Mouse (Mus musculus) left cerebral cortex, postnatal 10 days (tissue): ENCODE measurements at regions not wholly inside any gene's neighbourhood (a gene's known extent, or its start where the extent isn't known, plus 50 kb on each side); places are given as distances from the start of the nearest gene placed in this dataset.
"Not testable (repeated sequence)": the region's sequence is repeated elsewhere in the genome, so short reads cannot be mapped to it uniquely, and the experiment has no call there.

Experiments
- DNase-seq, 2 experiments: peaks; one replicate each; pipeline ENCODE4 v3.0.0; 2021 to 2022; ENCODE audit warnings: low spot score in 2 of 2, mixed read lengths in 1 of 2; ENCODE audit errors: extremely low spot score in 1 of 2
- intact Hi-C: fragments of 180-260 bp; cut with DNase I; formaldehyde crosslinking; loops from one replicate; pipeline ENCODE4 v1.15.1; 2025

DNA sequence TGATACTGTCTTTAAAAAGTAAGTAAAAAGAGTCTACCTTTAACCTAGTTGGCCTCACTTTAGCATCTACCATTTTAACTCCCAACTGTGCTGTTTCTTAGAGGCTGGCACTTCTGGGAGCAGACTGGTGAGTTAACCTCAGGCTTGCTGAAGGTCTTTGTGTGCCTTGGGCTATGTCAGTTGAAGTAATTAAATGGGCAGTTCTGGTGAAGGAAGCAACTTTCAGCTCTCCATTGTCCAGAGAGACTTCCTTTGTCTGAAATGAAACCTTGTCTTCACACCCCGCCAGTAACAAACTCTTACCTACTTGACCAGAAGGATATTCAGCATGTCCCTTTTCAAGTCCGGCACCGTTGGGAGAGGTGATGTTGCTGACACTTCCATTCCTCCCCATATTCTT is 55.5 kb downstream of the Zfp281 start:
- intact Hi-C loops = no loop called here
- DNase-seq = no peak

DNA sequence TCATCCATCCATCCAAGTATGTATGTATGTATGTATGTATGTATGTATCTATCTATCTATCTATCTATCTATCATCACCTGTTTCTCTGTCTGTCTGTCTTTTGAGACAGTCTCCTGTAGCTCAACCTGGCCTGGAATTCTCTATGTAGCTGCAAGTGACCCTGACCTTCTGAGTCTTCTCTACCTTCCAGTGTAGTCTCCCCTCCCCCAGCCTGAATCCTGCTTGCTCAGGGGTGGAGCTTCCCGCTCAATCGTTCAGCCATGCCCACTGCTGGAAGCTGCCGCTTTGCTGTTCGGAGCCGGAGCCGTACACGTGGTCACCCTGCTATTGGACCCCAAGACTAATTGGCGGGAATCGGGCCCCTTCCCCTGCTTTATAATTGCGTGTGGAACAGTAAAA is 57.6 kb downstream of the Zfp281 start:
- DNase-seq, intact Hi-C loops: not testable (repeated sequence)

DNA sequence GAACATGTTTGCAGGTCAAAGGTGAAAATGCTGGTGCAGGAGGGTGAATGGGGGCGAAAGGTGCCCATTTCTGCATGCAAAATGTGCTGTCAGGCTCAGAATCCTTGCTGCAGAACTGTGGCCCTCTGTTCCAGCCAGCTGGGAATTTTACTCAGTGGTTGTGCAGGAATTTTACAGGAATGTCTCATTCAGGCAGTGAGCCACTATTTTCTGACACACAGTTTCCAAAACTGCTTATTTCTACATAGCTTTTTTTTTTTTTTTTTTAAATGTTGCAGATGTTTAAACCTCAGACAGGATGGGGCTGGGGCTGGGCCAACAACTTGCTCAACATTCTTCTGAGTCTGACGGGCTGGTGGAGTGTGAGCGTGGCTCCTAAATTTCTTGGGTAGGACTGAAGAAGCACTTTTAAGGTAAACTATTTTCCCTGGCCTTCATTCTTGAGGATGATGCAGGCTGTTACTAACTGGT is 58.4 kb downstream of the Zfp281 start:
- peak in 1 of 2 experiments; percentile 79 for DNase-seq
- intact Hi-C loops = no loop called here

DNA sequence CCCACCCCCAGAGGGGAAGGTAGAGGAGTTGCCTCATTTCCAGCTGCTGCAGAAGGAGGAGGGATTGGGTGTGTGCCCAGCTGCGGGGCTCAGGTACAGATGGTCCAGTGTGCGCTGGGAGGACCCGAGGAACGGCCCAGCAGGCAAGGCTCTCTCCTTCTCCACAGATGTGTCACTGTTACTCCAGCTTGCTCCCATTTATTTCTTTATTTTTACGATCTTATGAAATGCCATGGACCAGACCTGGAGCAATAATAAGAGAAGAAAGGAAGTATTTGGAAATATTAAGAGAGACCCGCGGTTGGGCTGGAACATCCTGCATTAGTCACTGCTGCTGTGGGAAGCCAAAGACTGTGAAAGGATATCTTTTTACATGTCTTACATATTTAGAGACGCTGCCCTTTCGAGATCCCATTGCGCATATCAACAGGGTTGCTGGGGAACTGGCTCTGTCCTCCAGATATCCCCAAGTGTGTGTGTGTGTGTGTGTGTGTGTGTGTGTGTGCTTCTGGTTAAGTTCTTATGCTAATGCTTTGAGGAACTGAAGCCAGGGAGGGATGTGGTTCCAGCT is 58.9 kb downstream of the Zfp281 start:
- DNase-seq = peak in 1 of 2 experiments; percentile 47
- intact Hi-C loops = no loop called here

DNA sequence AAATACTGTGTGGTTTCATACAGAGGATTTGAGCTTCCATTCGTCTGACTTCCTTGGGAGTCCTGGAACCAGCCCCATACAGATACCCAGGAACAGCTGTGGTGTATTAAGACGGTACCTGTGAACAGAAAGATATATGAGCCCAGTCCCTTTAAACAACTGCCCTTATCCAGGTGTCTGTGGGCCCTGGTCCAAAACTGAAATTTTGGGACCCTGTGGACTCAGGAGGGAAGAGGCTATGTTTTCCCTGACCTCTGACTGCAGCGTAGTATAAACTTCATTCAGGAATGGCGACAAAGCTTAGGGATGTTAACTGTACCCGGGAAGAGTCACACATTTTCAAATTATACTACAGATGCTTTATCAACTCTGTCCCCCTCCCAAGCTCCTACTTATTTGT is 59.8 kb downstream of the Zfp281 start:
- no peak for DNase-seq
- intact Hi-C loops = no loop called here

DNA sequence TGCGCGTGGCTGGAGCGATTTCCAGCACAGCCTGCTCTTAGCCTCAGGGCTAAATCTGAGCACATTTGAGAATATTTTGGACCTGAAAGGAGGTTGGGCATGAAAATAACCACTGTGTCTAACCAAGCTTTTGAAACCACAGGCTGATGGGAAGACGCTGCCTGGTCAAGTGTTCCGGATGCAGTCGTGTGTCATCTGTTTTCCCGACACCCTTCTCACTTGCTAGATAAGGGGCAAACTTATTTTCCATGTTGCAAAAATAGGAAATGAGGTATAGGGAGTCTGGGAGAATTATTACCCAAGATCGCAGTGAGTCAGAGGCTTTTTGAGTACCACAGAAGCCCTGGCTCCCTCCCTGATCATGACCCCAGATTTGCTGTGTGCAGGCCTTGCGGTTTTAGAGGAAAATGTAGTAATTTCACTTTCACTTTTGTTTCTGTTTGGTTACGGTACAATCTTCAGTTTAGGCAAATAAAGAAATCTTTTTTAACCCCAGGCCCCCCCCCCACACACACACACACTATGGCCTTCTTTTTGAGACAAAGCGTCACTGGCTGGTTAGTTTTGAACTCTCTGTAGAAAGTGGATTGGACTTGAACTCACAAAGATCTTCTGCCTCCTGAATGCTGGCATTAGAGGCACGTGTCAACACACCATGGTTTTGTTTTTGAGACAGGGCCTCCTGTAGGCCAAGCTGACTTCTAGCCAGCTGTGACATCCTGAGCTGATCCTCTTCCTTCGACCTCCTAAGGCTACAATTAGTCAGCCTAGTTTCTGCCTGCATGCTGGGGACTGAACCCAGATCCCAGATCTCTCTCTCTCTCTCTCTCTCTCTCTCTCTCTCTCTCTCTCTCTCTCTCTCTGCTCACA is 60.7 kb downstream of the Zfp281 start:
- DNase-seq = no peak
- intact Hi-C loops = no loop called here

DNA sequence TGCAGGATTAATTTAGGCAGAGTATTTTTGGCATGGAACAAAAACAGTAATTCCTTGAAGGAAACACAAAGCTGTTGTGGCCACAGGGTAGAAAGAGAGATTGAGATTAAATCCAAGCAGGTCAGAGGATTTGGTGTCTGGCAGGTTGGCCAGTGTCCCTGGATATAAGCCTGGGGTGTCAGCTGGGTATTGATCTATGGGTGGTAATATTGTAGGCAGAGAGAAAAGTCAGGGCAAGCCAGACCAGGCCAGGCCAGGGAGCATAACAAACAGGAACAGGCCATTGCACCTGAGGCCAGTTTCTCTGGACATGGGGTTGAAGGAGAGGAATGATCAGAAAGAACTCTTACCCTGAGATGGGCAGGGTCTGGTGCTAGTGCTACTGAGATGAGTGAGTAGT is 61.8 kb downstream of the Zfp281 start:
- DNase-seq = no peak
- intact Hi-C loops = no loop called here

DNA sequence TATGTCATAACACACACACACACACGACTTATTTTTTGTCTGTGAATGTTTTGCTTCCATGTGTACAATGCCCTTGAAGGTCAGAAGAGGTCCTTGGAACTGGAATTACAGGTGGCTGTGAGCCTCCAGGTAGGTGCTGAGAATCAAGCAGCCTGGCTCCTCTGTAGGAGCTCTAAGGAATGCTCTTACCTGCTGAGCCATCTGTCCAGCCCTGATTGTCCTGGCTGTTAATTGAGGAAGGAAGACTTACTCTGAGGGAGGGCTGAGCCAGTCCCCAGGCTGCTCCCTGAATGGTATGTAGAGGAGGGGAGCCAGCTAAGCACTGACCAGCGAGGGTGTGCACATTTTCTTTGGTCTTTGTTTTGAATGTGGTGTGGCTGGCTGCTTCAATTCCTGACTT is 65.4 kb downstream of the Zfp281 start:
- intact Hi-C loops = no loop called here
- DNase-seq = no peak

DNA sequence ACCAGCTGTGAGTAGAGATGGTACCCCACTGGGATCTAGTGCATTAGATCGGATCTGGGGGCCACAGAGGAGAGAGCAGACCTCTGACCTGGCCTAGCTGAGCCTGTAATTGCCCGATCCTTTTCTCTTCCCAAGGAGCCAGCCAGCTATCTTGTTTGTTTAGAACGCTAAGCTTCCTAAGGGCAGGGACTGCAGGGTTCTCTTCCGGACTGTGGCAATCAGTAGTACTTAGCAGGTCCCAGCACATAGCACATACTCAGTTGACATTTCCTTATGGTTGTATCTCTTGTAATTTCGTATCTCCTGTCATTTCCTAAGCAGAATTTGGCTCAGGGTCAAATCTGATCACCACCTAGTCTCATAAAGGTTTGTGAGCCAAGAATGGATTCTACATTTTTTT is 68.7 kb downstream of the Zfp281 start:
- DNase-seq = no peak
- intact Hi-C loops = no loop called here

DNA sequence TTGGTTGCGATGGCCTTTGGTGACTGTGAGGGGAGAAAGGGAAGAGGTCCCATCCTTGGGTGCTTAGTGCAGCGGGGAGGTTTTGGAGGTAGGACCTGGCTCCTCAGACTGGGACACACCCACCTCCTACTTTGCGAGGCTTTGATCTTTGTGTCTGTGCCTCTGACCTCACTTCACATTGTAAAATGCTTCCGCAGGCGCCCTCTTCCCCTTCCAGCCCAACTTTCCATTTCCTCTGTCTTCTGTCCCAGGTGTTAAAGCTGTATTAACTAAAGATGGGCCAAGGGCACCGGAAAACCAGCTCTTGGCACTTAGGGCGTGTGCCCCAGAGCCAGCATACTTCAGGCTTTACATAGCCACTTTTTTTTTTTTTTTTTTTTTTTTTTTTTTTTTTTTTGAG is 70.3 kb downstream of the Zfp281 start:
- intact Hi-C loops = no loop called here

DNA sequence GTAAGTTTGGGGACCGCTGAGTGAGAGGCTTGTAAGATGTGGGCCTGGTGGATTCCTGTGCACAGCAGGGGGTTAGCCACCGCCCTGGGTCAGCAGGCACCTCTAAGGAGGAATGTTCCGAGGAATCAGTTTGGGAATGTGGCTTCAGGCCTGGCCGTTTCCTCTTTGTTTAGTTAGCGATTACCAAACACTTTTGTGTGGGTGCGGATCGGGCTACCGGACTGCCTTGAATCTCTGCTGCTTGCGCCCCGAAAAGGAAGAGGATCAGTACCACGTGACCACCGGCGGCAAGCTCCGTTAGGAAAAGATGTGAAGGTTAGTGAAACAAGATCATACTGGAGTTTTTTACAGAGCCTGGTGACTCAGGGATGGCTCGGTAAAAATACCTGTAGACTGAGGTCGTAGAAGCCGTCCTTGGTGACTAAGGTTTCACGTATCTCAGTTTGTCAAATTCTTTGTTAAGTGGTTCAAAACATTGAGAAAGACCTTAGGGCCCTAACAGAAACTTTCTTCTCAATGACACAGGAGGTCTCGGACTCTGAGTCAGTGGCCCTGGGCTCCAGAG is 71.5 kb downstream of the Zfp281 start:
- peak in 1 of 2 experiments; percentile 50 for DNase-seq
- intact Hi-C loops = no loop called here

More for the DNA sequence above, 70.3 kb downstream of the Zfp281 start:
- DNase-seq = no peak

DNA sequence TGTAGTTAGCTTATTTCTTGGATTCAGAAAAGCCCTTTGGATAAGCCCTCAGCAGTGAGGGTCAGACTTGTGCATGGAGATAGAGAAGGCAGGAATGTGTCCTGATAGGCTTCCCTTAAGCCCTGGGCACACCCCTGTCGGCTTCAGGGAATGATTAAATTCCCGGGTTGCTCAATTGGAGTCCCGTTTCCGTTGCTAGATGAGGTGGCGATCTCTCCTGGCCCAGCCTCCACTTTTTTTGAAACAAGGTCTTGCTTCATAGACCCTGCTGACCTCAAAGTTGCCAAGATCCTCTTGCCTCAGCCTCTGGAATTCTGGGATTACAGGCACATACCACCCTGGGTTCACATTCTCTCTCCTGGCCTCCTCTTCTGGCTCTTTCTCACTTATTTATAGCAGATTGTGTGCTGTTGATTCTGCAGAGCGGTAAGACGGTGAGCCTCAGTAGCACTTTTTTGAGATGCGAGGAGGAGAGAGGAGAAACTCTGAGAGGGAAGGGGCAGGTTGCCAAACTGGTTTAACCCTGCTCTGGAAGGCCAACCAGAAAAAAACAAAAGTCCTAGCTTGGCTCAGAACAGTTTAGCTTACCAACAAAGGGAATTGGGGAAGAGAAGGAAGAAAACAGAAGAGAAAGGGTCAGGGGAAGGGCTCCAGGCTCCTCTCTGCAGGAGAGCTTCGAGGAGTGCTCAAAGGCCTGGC is 73.9 kb downstream of the Zfp281 start:
- intact Hi-C loops = no loop called here
- no peak for DNase-seq

DNA sequence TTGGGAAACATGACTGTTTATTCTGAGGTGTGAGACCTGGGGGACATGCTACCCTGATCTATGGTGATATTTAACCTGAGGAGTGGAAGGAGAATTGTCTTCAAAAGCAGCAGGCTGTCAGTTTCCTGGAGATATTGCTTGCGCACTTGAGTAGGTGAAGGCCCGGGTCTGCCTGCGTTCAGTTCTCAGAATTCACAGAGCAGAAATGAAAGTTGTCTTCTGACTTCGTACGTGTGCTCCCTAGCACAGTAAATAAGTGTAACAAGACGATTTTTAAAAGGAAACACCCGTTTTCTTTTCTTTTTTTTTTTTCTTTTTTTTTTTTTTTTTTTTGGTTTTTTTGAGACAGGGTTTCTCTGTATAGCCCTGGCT is 74.4 kb downstream of the Zfp281 start:
- intact Hi-C loops = no loop called here
- no peak for DNase-seq

DNA sequence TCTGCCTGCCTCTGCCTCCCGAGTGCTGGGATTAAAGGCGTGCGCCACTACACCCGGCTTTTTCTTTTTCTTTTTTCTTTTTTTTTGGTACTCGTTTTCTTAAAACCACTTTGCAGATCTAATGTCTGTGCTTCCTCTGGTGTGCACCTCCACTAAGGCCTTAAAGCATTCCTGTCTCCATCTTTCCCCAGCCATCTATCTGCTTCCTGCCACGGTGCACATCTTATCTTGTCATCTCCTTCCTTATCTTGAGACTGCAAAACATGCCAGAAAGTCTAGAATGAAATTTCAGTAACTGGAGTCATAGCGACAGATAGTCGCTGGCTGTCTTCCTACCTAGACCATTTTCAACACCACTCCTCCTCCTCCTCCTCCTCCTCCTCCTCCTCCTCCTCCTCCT is 74.9 kb downstream of the Zfp281 start:
- DNase-seq = no peak
- intact Hi-C loops = no loop called here

DNA sequence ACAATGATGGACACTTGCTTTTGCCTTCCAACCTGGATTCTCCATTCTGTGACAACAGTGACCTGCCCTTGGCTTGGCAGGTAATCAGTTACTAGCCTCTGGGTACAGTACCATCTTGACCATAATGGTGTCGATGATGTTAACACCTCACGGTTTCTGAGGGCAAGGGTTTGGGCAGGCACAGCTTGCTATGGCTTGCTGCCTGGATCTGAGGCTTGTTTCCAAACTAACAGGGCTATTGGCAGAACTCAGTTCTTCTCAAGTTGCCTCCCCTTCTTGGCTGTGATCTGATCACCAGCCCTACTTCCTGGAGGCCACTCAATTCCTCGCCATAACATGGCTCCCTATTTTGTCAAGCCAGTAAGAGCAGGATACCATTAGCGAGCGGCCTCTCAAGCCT is 79.4 kb downstream of the Zfp281 start:
- intact Hi-C loops = no loop called here
- no peak for DNase-seq

DNA sequence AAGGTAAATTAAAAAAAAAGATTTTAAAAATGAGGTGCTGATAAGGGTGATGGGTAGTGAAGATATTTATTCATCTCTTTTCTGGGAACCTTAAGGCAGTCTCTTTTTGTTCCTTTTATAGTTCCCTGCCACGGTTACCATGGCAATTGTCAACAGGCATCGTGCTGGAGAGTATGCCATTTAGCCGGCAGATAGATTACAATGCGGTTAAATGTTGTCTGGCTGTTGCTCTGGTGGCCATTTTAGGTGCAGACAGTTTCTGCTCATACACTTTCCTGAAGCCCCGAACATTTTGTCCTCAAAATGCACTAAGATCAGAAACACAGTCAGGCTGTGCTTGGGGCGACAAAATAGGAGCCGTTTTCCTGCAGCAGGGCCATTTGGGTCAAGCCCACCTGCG is 81.8 kb downstream of the Zfp281 start:
- peak; percentile 26 to 64 for DNase-seq
- intact Hi-C loops = no loop called here

DNA sequence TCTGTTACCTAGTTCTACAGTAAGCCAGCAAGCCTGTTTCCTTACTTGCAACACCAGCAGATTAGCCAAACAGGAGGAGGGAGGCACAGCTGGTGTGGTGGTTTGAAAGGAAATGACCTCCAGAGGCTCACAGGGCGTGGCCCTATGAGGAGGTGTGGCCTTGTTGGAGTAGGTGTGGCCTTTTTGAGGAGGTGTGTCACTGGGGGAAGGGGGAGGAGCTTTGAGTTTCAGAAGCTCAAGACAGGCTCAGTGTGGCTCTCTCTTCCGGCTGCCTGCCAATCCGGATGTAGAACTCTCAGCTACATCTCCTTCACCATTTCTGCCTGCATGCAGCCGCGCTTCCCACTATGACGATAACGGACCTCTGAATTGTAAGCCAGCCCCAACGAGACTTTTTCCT is 82.7 kb downstream of the Zfp281 start:
- peak in 1 of 2 experiments; percentile 43 for DNase-seq
- intact Hi-C loops = no loop called here

DNA sequence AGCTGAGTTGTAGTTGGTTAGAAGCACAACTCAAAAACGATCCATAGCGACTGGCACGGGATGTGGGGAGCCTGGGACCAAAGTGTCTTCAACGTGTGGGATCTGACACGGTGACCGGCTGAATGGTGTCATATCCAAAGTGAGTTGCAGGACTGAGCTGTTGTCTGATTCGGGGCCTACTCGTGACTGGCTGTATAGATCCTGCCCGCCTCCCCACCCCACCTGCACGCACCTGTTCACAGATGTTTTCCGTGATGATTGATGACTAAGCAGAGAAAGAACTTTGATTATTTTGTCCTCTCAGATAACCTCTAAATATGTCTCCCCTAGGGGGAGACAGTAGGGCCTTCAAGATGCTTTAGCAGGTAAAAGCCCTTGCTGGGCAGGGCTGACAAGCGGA is 83.2 kb downstream of the Zfp281 start:
- intact Hi-C loops = no loop called here

DNA sequence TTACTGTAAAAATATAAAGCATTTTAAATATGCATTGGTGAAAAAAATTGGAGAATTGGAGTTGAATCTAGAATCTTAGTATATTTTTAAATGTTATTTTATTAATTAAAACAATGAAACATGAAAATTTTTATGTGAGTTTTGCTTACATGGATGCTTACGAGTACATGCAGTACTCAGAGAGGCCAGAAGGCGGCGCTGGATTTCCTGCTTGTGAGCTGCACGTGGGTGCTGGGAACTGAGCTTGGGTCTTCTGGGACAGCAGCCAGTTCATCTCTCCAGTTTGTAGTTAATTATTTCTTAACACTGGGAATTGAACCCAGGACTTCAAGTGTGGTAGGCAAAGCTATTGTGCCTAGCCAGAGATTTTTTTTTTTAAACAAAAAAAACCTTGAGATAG is 85.5 kb downstream of the Zfp281 start:
- no peak for DNase-seq

More for the DNA sequence above, 83.2 kb downstream of the Zfp281 start:
- DNase-seq = no peak

DNA sequence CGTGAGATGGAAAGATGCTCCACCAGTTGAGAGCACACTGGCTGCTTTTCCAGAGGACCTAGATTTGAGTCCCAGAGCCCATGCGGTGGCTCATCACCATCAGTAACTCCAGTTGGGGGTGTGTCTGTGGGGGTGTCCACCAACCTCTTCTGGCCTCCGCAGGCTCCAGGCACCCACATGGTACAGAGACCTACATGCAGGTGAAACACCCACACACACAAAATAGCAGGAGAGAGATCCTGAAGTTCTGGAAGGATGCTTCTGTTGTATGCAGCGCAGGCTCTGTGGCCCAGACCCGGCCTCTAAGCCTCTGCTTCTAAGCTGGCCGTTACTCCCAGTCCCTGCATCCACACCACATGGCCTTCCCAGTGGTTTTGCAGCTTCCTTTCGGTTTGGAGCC is 86.5 kb downstream of the Zfp281 start:
- no peak for DNase-seq
- intact Hi-C loops = no loop called here

More for the DNA sequence above, 85.5 kb downstream of the Zfp281 start:
- intact Hi-C loops = no loop called here
